Mouse (Mus musculus): ENCODE measurements around the gene Sptbn4.

The Sptbn4 gene

DNA sequence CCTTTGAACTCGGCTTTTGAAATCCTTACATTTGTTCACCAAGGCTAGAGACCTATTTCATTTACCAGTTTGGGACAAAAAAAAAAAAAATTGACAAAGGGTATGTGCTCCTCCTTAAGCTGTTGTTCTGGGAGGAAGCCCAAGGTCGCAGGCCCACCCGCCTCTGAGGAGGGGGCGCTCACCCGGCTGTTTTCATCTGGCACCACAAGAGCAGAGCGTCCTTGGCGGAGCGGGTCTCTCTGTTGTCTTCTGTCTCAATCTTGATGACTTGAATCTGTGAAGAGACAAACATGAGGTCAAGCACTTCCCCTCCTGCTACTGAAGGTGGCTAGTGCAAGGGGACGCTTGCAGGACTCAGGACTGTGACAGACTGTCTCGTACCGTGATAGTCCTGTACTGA is 19.5 kb downstream of the Sptbn4 start:
- no peak for DNase-seq

DNA sequence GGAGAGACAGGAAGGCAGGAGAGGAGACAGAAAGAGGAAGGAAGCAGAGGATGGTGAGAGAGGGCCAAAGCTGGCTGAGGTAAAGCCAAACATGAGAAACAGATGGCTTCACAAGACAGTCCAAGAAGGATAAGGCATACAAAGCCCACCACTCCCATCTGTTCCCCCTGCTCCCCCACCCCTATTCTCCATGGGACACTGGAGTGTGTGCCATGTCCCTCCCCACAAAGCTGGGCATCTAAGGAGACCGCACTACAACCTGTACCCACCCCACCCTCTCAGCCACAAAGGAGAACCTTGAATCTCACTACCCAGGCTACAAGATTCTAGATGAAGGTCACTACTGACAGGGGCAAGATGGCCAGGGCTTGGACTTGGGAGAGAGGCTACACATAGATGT is 20.1 kb downstream of the Sptbn4 start:
- no peak for DNase-seq

DNA sequence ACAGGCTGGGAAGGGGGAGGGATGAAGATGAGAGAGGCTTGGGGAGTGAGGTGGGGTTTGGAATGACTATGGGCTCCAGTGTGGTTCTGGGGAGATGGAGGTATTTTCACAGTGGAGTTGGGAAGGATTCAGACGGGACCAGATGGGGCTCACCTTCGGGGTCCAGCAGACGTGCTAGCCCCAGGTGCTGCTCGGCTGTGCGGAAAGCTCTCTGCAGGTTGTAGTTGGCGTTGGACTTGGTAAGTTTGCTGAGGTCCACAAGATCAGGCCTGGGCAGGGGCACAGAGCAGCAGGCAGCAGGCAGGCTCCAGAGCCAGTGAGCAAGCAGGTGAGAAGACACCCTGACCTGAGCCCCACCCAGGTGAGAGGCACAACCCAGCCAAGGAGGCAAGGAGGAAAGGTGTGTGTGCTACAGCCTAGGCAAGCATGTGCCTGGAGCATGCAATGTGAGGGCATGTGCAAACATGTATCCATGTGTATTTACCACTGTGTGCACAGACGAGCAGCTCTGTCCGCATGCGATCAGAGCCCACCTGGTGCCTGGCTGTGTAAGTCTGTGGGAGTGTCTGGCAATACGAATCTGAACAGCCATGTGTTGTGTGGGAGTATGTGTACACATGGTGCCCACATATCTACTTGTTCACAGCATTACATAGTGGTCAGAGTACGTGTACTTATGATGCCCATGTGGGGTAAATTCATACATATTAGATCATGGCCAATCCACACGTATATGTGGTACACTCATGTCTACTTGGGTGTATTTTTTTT is 23.7 kb downstream of the Sptbn4 start:
- DNase-seq = no peak

DNA sequence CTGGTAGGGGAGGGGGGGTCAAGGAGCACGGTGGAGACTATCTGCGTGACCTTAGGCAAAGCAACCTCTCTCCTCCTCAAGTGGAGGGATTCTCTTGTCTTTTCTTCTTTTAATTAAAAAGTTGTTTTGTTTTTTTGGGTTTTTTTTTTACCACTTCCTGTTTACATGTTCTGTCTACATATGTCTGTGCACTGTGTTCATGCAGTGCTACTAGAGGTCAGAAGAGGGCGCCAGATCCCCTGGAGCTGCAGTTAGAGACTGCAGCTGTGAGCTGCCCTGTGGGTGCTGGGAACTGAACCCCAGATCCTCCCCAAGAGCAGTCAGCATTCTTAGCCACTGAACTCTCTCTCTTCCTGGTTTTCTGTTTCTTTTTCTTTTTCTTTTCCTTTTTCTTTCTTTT is 28.4 kb downstream of the Sptbn4 start:
- no peak for DNase-seq

DNA sequence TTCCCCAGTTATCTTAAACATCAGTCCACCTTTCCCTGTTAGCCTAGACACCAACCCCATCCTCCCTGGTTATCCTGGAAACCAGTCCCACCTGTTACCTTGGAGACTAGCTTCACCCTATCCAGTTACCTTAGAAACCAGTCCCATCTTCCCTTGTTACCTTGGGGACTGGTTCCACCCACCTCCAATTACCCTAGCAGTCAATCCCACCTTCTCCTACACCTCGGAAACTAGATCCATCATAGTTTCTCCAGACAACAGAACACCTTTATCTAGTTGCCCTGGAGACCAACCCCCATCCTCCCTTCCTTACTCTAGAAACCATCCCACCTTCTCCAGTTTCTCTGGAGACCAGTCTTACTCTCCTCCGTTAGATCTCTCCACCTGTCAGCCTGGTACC is 30.3 kb downstream of the Sptbn4 start:
- no peak for DNase-seq

DNA sequence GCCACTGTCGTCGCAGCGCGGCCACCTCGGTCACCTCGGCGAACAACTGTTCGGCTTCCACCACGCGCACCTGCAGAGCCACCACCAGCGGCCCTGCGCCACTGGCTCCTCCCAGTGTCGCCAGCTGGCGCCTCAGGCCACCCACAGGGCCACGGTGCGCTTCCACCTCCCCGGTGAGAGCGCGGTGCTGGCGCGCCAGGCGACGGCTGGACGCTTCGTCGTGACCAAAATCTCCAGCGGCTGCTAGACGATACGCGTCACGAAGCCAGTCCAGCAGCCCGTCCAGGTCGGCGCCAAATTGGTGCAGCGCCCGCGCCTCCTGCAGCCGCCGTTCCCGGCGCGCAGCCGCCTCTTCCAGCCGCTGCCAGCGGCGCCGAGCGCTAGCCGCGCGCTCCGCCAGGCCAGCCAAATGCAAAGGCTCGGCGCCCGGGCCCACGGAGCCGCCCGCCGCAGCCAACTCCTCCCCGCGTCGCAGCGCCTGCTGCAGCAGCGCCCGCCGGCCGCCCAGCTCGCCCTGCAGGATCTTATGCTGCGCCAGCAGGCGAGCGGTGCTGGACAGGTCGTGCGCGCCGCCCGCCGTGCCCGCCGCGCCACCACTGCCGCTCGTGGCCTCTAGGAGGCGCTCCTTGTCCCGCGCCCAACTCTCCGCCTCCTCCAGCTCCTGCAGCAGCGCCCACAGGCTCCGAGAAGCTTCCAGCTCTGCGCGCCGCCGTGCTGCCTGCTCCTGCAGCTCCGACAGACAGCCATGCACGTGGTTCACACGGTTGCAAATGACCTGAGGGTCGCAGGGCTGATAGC is 38.9 kb downstream of the Sptbn4 start:
- DNase-seq = peak; percentile 85

DNA sequence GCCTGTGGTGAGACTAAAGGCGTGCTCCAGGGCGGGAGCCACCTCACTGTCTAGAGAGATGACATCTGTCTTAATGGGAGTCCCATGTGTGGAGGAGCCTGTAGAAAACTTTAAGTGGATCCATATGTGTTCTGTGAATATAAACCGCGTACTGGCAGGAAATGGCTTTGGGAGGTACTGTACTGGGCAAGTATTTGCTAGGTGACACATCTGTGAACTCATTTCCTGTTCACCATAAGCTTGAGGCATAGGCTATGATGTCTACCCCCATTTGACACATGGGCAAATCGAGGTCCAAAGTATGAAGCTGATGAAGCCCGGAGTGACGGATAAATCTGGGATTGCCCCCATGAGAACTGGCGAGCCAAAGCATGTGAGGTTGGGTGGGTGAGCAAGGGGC is 39.7 kb downstream of the Sptbn4 start:
- no peak for DNase-seq

DNA sequence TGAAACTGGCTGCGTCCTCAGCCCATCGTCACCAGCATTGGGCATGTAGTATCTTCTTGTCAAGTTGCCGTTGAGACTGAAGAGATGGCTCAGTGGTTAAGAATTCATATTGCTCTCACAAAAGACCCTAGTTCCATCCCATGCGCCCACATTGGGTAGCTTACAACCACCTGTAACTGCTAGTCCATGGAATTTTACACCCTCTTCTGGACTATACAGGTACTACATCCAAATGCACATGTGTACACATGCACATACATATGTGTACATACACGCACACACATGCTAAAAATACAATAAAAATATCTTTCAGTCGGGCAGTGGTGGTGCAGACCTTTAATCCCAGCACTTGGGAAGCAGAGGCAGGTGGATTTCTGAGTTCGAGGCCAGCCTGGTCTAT is 41.0 kb downstream of the Sptbn4 start:
- DNase-seq = peak; percentile 19

DNA sequence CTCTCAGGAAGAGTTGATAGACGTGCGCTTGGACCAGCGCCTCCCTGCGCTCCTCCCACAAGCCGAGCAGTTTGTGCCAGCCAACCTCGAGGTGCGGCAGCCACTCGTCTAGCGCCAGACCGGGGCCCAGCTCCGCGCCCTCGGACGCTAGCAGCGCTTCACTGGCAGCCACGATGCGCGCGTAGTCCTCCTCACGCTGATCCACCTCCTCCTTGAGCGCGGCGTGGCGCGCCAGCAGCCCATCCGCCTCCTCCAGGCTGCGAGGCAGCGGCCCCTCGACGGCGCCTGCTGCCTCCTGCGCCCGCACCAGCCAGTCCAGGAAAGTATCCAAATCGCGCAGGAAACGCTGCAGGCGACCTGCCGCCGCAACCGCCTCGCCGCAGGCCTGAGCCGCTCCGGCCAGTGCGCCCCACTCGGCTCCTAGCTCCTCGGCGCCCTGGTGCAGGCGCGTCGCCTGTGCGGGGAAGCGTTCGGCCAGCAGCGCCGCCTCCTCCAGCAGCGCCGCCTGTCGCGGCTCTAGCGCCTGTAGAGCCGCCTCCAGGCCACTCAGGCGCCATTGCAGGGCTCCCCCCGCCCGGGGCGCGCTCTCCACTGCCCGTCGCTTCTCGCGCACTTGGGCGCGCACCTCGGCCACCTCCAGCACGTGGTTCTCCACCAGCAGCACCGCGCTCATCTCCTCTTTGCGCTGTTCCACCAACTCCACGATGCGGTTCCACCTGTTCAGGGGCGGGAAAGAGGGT is 43.1 kb downstream of the Sptbn4 start:
- peak; percentile 31 for DNase-seq

DNA sequence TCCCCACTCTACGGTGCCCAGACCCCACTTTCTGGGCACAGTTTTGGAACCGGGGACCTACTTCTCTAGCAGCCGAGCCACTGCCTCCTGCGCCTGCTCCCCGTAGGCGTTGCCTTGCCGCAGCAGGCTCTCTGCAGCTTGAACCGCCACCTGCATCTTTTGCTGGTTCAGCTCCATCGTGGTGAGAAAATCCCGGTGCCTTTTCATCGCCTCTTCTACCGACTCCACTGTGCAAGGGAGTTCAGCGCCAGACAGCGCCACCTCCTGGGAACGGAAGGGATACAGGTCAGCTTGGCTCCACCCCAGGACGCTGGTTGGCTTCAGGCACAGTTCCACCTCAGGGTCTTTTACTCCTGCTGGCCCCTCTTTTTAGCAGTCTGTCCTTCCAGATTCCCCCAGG is 44.8 kb downstream of the Sptbn4 start:
- DNase-seq = peak; percentile 78

DNA sequence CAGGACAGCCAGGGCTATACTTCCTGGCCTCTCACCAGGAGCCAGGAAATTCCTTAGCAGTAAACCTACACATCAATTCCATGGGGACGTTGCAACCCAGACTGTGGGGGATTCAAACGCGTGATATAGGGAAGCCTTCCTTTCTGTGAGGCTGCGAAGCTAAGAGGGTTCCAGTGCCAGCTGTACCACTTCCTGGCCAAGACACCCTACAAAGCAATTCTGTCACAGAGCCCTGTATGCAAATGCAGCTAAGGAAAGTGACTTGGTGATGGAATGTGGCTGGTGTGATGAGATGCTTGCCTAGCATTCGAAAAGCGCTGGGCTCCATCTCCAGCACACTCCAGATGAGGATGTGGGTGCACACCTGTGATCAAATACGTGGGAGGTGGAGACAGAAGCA is 46.9 kb downstream of the Sptbn4 start:
- no peak for DNase-seq

DNA sequence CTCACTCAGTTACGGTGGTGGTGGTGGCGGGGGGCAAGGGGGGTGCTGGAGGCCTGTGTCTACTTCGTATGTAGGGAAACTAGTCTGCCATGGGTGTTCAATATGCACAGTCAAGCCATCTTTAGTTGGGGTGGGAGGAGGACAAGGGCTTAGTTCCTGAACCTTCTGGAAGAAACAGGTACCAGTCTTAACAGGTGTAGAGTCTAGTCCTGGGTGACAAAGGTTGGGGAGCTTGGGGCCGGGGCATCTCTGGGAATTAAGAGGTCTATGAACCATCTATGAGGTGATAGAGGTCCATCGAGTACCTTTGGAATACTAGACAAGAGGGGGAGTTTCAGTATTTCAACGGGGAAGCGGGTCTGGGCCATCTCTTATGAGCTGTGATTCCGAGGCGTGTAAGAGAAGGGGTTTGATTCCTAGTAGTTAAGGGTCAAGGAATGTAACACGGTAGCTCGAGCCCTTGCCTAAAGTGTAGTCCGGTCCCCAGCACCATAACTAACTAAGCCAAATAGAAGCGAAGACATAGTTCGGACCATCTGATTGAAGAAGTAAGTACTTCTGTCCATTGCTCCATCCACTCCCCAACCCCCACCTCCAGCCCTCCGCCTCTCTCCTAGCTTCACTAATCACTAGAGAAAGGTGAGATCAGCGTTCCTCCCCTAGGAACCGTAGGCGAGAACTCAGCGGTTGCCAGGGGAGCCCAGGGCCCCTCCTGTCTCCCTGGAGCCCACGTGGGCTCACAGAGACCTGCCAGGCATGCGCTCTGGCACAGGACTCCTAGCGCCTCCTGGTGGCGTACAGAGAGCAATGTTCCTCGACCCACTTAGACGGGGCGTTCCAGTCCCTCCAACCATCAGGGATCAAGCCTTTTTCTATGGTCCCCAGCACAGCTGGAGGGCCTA is 50.2 kb downstream of the Sptbn4 start:
- DNase-seq = peak; percentile 86

DNA sequence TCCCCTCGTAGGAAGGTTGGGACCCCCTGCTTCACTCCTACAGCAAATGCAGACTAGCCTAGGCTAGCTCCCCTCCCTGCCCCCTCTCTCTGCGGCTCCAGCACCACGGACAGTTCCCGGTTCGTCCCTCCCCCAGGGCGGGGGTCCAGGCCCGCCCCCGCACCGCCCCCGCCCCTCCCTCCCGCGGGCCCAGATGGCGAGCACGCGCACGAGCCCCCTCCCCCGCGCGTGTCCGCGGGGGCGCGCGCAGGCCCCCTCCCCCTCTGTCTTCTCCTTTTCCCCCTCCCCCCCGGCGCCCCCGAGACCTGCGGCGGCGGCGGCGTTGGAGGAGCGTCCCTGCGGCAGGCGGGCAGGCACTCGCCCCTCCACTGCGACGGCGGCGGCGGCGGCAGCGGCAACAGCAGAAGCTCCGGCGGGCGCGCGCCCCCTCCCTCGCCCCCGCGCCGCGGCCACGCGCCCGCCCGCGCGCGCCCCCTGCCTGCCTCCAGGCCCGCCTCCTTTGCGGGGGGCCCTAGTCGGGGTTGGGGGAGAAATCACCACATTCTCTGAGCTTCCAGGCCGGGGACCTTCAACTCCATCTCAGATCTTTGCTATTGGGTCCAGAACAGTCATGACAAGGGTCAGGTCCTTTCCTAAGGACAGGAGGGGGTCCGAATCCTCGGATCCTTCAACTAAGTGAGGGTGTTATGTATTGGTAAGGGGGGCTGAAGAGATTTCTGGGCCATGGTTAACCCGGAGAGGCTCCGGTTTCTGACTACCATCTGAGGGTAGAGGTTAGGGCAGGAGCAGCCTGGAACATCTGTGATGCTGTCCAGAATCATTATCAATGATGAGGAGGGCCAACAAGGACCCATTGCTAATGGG is 51.1 kb downstream of the Sptbn4 start:
- peak; percentile 71 for DNase-seq

DNA sequence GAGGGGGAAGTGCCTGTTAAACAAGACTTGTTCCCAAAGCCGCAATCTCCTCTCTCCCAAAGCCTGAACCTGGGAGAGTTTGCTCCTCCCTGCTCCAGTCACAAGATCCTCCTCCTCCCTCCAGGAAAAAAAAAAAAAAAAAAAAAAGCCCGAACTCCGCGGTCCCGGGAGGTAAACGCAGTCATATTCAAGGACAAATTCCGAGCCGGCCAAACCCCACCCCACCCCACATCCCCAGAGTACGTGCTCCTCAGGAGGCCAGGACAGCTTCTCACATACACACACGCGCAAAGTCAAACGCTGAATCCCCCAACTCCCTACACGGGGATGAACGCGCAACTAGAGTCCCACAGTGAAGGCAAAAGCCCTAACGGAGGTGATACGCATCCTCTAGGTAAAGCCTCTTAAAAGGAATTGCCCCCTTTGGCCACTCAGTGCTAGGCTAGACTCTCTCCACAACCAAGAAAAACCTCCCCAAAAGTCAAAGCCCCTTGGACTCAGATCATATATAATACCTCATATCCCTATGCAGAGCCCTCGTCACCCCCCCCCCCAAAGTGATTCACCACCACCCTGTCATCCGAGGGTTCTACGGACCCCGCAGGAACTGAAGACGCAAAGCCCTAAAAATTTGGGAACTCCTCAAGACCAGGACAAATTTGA is 51.8 kb downstream of the Sptbn4 start:
- no peak for DNase-seq

DNA sequence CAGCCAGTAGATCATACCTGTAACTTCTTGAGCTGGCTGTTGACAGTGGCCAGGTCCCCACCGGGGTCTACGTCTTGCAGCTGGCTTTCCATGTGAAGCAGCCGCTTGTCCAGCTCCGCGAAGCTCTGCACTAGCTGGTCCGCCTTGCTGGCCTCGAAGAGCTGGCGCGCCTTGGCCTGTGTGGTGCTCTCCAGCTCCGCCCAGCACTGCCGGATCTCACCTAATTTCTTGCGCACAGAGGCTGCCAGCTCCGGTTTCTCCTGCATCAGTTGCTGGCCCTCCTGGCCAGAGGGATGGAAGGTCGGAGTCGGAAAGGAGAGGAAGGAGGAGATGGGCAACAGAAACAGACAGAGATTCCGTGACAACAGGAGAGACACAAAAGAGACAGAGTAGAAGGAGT is 56.1 kb downstream of the Sptbn4 start:
- no peak for DNase-seq

DNA sequence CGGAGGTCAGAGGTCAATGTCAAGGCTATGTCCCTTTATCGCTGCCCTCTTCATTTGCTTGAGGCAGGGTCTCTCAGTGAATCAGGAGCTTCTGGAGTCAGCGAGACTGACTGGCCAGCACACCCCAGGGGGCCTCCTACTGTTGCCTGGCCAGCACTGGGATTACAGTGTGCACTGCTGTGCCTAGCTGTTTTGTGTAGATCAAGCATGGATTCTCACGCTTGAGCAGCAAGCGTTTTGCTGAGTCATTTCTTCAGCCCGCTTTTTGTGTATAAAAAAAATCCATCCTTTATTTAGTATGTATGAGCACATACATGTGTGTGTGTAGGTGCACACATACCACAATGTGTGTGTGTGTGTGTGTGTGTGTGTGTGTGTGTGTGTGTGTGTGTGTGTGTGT is 58.3 kb downstream of the Sptbn4 start:
- no peak for DNase-seq

DNA sequence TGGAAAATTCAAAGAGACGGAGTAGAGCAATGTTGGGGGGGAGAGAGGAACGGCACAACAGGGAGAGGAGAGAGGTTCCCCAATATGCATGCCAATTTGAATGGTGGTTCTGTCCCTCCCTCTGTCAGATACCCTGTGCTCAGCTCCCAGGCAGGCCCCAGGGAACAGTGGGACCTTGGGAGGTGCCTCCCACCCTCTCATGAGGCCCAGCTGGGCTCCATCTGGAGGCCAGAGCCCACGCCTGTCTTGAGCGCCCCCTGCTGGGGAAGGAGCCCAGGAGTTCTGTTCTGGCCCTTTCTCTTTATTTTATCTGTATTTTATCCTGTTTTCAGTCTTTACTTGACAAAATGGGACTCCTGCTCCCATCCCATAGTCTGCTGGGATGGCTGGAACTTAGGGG is 62.8 kb downstream of the Sptbn4 start:
- peak; percentile 74 for DNase-seq

DNA sequence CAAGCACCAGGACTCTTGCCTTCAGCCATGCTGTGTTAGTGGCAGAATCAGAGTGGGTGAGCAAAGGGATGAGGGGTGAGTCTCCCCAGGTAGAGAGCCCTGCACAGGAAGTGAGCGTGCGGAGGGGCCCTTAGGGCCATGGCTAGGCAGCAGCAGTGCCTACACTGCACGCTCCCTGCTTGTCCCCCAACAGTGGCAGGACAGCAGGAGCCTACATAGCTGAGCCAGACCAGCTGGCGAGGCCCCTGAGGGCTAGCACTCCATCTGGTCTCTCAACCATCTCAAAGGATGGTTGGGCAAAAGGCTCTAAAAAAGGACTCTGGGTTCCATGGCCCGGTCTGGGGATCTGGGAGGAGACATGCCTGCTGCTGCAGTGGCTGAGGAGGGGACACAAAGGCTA is 63.4 kb downstream of the Sptbn4 start:
- DNase-seq = no peak

DNA sequence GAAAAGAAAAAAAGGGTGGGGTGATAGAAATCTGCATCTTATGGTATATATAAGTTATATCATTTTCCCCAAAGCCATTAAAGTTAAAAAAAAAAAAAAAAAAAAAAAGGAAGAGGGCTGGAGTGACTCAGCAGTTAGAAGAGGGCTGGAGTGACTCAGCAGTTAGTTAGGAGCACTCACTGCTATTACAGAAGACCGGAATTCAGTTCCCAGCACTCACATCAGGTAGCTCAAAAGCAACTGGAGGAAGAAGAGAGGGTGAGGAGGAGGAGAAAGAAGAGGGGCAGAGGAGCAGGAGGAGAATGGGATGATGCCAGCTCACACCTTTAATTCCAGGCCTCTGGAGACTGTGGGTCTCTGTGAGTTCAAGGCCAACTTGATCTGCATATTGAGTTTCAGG is 64.3 kb downstream of the Sptbn4 start:
- DNase-seq = no peak

DNA sequence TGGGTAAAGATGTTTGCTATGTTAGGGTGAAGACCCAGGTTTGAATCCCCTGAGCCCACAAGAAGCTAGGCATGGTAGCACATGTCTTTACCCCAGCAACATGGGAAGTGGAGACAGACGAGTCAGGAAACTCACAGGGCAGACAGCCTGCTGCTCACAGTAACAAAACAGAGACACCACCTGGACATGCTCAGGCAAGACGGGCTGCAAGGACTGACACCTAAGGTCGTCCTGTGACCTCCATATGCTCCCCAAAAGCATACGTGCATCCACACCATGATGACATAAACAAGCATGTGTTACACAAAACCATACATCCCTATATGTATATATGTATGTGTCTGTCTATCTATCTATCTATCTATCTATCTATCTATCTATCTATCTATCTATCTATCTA is 65.9 kb downstream of the Sptbn4 start:
- DNase-seq = no peak

DNA sequence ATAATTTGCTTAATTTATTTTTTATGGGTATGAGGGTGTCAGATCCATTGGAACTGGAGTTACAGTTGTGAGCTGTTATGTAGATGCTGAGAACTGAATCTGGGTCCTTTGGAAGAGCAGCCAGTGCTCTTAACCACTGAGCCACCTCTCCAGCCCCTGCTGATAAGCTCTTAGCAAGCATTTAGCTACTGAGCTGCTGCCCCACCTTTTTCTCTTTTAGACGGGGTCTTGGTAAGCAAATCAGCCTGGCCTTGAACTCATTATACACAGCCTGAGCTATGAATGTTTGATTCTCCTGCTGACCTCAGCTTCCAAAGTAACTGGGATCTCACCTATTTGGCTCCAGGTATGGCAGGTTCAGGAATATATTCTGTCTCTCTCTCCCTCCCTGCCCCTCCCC is 66.5 kb downstream of the Sptbn4 start:
- no peak for DNase-seq

Data from retina, postnatal 1 day (tissue).